Mouse (Mus musculus): ENCODE measurements at regions not wholly inside any gene's neighbourhood (a gene's known extent, or its start where the extent isn't known, plus 50 kb on each side); places are given as distances from the start of the nearest gene placed in this dataset.

- no peak for TF ChIP-seq CTCF (IDR thresholded peaks at IDR 0.05)
- intact Hi-C loops (cut with DNase I), result no loop called here
- Histone ChIP-seq H3K27ac (no peak overlapping the region), H3K4me3 (no peak overlapping the region)
- peak in 1 of 2 experiments; percentile 10 for DNase-seq (ENCODE audit: extremely low spot score in 1 of 2, low spot score in 2 of 2)
Measured at GRCm38 (mm10) chr16:8117543-8118167, 307.3 kb downstream of the Tmem114 start.

GRCm38 (mm10) chr16:8111329-8112116 is 313.4 kb downstream of the Tmem114 start:
- no peak for TF ChIP-seq CTCF (IDR thresholded peaks at IDR 0.05)
- H3K27ac ChIP-seq, result no peak overlapping the region
- DNase-seq (ENCODE audit: extremely low spot score in 1 of 2, low spot score in 2 of 2), result no peak
- H3K4me3 ChIP-seq, result no peak overlapping the region
- intact Hi-C loops (cut with DNase I), result no loop called here

- Histone ChIP-seq H3K27ac (no peak overlapping the region), H3K4me3 (no peak overlapping the region)
- DNase-seq (ENCODE audit: extremely low spot score in 1 of 2, low spot score in 2 of 2), result peak; percentile 20 to 24
- no peak for TF ChIP-seq CTCF (IDR thresholded peaks at IDR 0.05)
- intact Hi-C loops (cut with DNase I), result no loop called here
Measured at GRCm38 (mm10) chr16:8108141-8109122, 316.5 kb downstream of the Tmem114 start.

GRCm38 (mm10) chr16:8079024-8079423 is 345.9 kb downstream of the Tmem114 start:
- Histone ChIP-seq H3K27ac (no peak overlapping the region), H3K4me3 (no peak overlapping the region)
- TF ChIP-seq CTCF (IDR thresholded peaks at IDR 0.05), result no peak
- intact Hi-C loops (cut with DNase I), result no loop called here
- no peak for DNase-seq (ENCODE audit: extremely low spot score in 1 of 2, low spot score in 2 of 2)

GRCm38 (mm10) chr16:8078461-8078860 is 346.5 kb downstream of the Tmem114 start:
- Histone ChIP-seq H3K4me3 (no peak overlapping the region), H3K27ac (no peak overlapping the region)
- TF ChIP-seq CTCF (IDR thresholded peaks at IDR 0.05), result no peak
- intact Hi-C loops (cut with DNase I), result no loop called here
- no peak for DNase-seq (ENCODE audit: extremely low spot score in 1 of 2, low spot score in 2 of 2)

- intact Hi-C loops (cut with DNase I), result no loop called here
- TF ChIP-seq CTCF (IDR thresholded peaks at IDR 0.05), result no peak
- Histone ChIP-seq H3K4me3 (no peak overlapping the region), H3K27ac (no peak overlapping the region)
- DNase-seq (ENCODE audit: extremely low spot score in 1 of 2, low spot score in 2 of 2), result peak in 1 of 2 experiments; percentile 10
Measured at GRCm38 (mm10) chr16:8074729-8075128, 350.2 kb downstream of the Tmem114 start.

GRCm38 (mm10) chr16:8053936-8054335 is 371.0 kb downstream of the Tmem114 start:
- H3K27ac ChIP-seq, result no peak overlapping the region
- no peak overlapping the region for H3K4me3 ChIP-seq
- no peak for TF ChIP-seq CTCF (IDR thresholded peaks at IDR 0.05)
- intact Hi-C loops (cut with DNase I), result no loop called here
- DNase-seq (ENCODE audit: extremely low spot score in 1 of 2, low spot score in 2 of 2), result no peak

- peak; percentile 38 to 73 for DNase-seq (ENCODE audit: extremely low spot score in 1 of 2, low spot score in 2 of 2)
- intact Hi-C loops (cut with DNase I), result loop anchor here (2.0 to 10.0 kb wide), 4 partner anchors 78 to 974 kb away; no protein-coding TSS in a partner anchor
- Histone ChIP-seq H3K27ac (peak overlapping the region; percentile 84), H3K4me3 (no peak overlapping the region)
- TF ChIP-seq CTCF (IDR thresholded peaks at IDR 0.05), result no peak
Measured at GRCm38 (mm10) chr16:8008966-8009365, 416.0 kb downstream of the Tmem114 start.

GRCm38 (mm10) chr16:8006631-8007030 is 418.3 kb downstream of the Tmem114 start:
- Histone ChIP-seq H3K27ac (no peak overlapping the region), H3K4me3 (no peak overlapping the region)
- no peak for DNase-seq (ENCODE audit: extremely low spot score in 1 of 2, low spot score in 2 of 2)
- intact Hi-C loops (cut with DNase I), result loop anchor here (5.0 to 10.0 kb wide), 3 partner anchors 81 to 972 kb away; no protein-coding TSS in a partner anchor
- TF ChIP-seq CTCF (IDR thresholded peaks at IDR 0.05), result no peak

- Histone ChIP-seq H3K4me3 (no peak overlapping the region), H3K27ac (peak overlapping the region; percentile 50; the same call in 1 of the 2 replicates)
- no peak for DNase-seq (ENCODE audit: extremely low spot score in 1 of 2, low spot score in 2 of 2)
- intact Hi-C loops (cut with DNase I), result loop anchor here (5.0 to 10.0 kb wide), 3 partner anchors 302 to 968 kb away; no protein-coding TSS in a partner anchor
- TF ChIP-seq CTCF (IDR thresholded peaks at IDR 0.05), result no peak
Measured at GRCm38 (mm10) chr16:8002339-8003089, 422.4 kb downstream of the Tmem114 start.

GRCm38 (mm10) chr16:7982816-7983215 is 442.1 kb downstream of the Tmem114 start:
- DNase-seq (ENCODE audit: extremely low spot score in 1 of 2, low spot score in 2 of 2), result peak in 1 of 2 experiments; percentile 33
- intact Hi-C loops (cut with DNase I), result no loop called here
- Histone ChIP-seq H3K4me3 (no peak overlapping the region), H3K27ac (no peak overlapping the region)
- TF ChIP-seq CTCF (IDR thresholded peaks at IDR 0.05), result no peak
